Mouse (Mus musculus): ENCODE results near the gene Otos. TPM values are rescaled to one million over a fixed set of nuclear protein-coding genes. Genes with fewer than 3 reads are reported as not detected.
A peak's percentile ranks its signal among the peaks of the same experiment; 100 is the strongest.

Otos gene
- total RNA-seq, 2 experiments from 2014 or later: 0.72 TPM; not detected in 1

- no peak for ATAC-seq (replicated peaks; ENCODE audit: low FRiP score, low TSS enrichment, poor library complexity, severe bottlenecking)
Observed at GRCm38 (mm10) chr1:92617488-92617887, 31.2 kb downstream of the Otos start, which contains the start of gene Olfr12. Gene Olfr12, plus strand, starts transcription at chr1:92617788.

GRCm38 (mm10) chr1:92616046-92616445 is 32.6 kb downstream of the Otos start:
- no peak for ATAC-seq (replicated peaks; ENCODE audit: low FRiP score, low TSS enrichment, poor library complexity, severe bottlenecking)

GRCm38 (mm10) chr1:92614516-92614915 is 34.1 kb downstream of the Otos start:
- ATAC-seq (replicated peaks; ENCODE audit: low FRiP score, low TSS enrichment, poor library complexity, severe bottlenecking): no peak

- ATAC-seq (replicated peaks; ENCODE audit: low FRiP score, low TSS enrichment, poor library complexity, severe bottlenecking): no peak
Observed at GRCm38 (mm10) chr1:92613175-92613574, 35.5 kb downstream of the Otos start.

- ATAC-seq (replicated peaks; ENCODE audit: low FRiP score, low TSS enrichment, poor library complexity, severe bottlenecking): peak; percentile 63
Observed at GRCm38 (mm10) chr1:92611008-92611407, 37.6 kb downstream of the Otos start.

GRCm38 (mm10) chr1:92607711-92608110 is 40.9 kb downstream of the Otos start:
- no peak for ATAC-seq (replicated peaks; ENCODE audit: low FRiP score, low TSS enrichment, poor library complexity, severe bottlenecking)

- ATAC-seq (replicated peaks; ENCODE audit: low FRiP score, low TSS enrichment, poor library complexity, severe bottlenecking): no peak
Observed at GRCm38 (mm10) chr1:92605482-92605881, 43.2 kb downstream of the Otos start, which contains the start of gene Olfr1410. Gene Olfr1410, plus strand, starts transcription at chr1:92605782.

GRCm38 (mm10) chr1:92596019-92596418 is 52.6 kb downstream of the Otos start:
- ATAC-seq (replicated peaks; ENCODE audit: low FRiP score, low TSS enrichment, poor library complexity, severe bottlenecking): no peak

Other genes starting within 250 kb of the Otos start
- gene Ndufa10, start 175.0 kb downstream of the Otos start, total RNA-seq (2014; fragmentation: Nextera tagmentation): 169 and 187 TPM in 2 replicates
- 132 and 170 TPM in 2 replicates for gene Ndufa10, start 175.0 kb downstream of the Otos start, total RNA-seq (2017)
- not detected in 2 replicates for gene Olfr1416, start 163.7 kb downstream of the Otos start, total RNA-seq (2014; fragmentation: Nextera tagmentation)
- not detected in 2 replicates for gene Olfr1416, start 163.7 kb downstream of the Otos start, total RNA-seq (2017)
- not detected in 2 replicates for gene Olfr1415, start 152.7 kb downstream of the Otos start, total RNA-seq (2014; fragmentation: Nextera tagmentation)
- gene Olfr1415, start 152.7 kb downstream of the Otos start, total RNA-seq (2017): not detected in 2 replicates
- not detected in 2 replicates for gene Olfr1414, start 130.2 kb downstream of the Otos start, total RNA-seq (2014; fragmentation: Nextera tagmentation)
- not detected in 2 replicates for gene Olfr1414, start 130.2 kb downstream of the Otos start, total RNA-seq (2017)
- not detected in 2 replicates for gene Olfr1413, start 77.5 kb downstream of the Otos start, total RNA-seq (2014; fragmentation: Nextera tagmentation)
- gene Olfr1413, start 77.5 kb downstream of the Otos start, total RNA-seq (2017): not detected in 2 replicates
- gene Olfr1412, start 63.1 kb downstream of the Otos start, total RNA-seq (2014; fragmentation: Nextera tagmentation): not detected in 2 replicates
- not detected in 2 replicates for gene Olfr1412, start 63.1 kb downstream of the Otos start, total RNA-seq (2017)
- not detected in 2 replicates for gene Olfr1411, start 54.4 kb downstream of the Otos start, total RNA-seq (2014; fragmentation: Nextera tagmentation)
- not detected in 2 replicates for gene Olfr1411, start 54.4 kb downstream of the Otos start, total RNA-seq (2017)
- not detected in 2 replicates for gene Olfr1410, start 43.1 kb downstream of the Otos start, total RNA-seq (2014; fragmentation: Nextera tagmentation)
- not detected in 2 replicates for gene Olfr1410, start 43.1 kb downstream of the Otos start, total RNA-seq (2017)
- not detected in 2 replicates for gene Olfr12, start 31.1 kb downstream of the Otos start, total RNA-seq (2014; fragmentation: Nextera tagmentation)
- gene Olfr12, start 31.1 kb downstream of the Otos start, total RNA-seq (2017): not detected in 2 replicates
- 193 and 214 TPM in 2 replicates for gene Cops9, start 6.9 kb downstream of the Otos start, total RNA-seq (2014; fragmentation: Nextera tagmentation)
- gene Cops9, start 6.9 kb downstream of the Otos start, total RNA-seq (2017): 142 TPM in 2 replicates
- 1.2 and 2.9 TPM in 2 replicates for gene Gpc1, start 182.8 kb upstream of the Otos start, total RNA-seq (2014; fragmentation: Nextera tagmentation)
- 0.65 and 0.80 TPM in 2 replicates for gene Gpc1, start 182.8 kb upstream of the Otos start, total RNA-seq (2017)

All from megakaryocyte-erythroid progenitor cell, adult 5-6 weeks (primary cell).